Mouse (Mus musculus) neural tube, embryonic 14.5 days (tissue): Measurements from ENCODE around the gene Gm9. TPM values are rescaled to one million over a fixed set of nuclear protein-coding genes. Genes with fewer than 3 reads are reported as not detected.

Experiments
- ATAC-seq: fragments of 200-750 bp; cut with Nextera tagmentation; 2 replicates; pipeline ENCODE4 v1.8.0; 2017; ENCODE audit warnings: low read depth, mild to moderate bottlenecking, moderate TSS enrichment, moderate library complexity
- H3K27ac ChIP-seq: fragments of 300-500 bp; sonication (generic); 2 replicates; pipeline ENCODE4 v1.5.1; 2014; ENCODE audit warnings: low read depth, mild to moderate bottlenecking, control low read depth, low read length, moderate library complexity, mixed read lengths
- H3K27me3 ChIP-seq: fragments of 300-500 bp; sonication (generic); 2 replicates; pipeline ENCODE4 v1.6.1; 2014; ENCODE audit warnings: low read length; ENCODE audit not compliant: control insufficient read depth, insufficient read depth
- H3K36me3 ChIP-seq: fragments of 300-500 bp; sonication (generic); 2 replicates; pipeline ENCODE4 v1.6.1; 2014; ENCODE audit warnings: low read length, mixed read lengths; ENCODE audit not compliant: control insufficient read depth, insufficient read depth
- H3K4me1 ChIP-seq: fragments of 300-500 bp; sonication (generic); 2 replicates; pipeline ENCODE4 v1.6.1; 2014; ENCODE audit warnings: low read length; ENCODE audit not compliant: control insufficient read depth, insufficient read depth
- H3K4me2 ChIP-seq: fragments of 300-500 bp; sonication (generic); 2 replicates; pipeline ENCODE4 v1.6.1; 2014; ENCODE audit warnings: mild to moderate bottlenecking, low read depth, low read length, control low read depth
- H3K4me3 ChIP-seq: fragments of 300-500 bp; sonication (generic); 2 replicates; pipeline ENCODE4 v1.5.1; 2014; ENCODE audit warnings: low read depth, low read length, control low read depth, mixed read lengths
- H3K9ac ChIP-seq: fragments of 300-500 bp; sonication (generic); replicated peaks from 2 replicates; pipeline ENCODE4 v1.6.1; 2014; ENCODE audit warnings: low read depth, mild to moderate bottlenecking, control low read depth, low read length, mixed read lengths
- H3K9me3 ChIP-seq: fragments of 300-500 bp; sonication (generic); 2 replicates; pipeline ENCODE4 v1.6.1; 2016; ENCODE audit warnings: low read length; ENCODE audit not compliant: control insufficient read depth
- WGBS: fragments of 180-500 bp; shearing (Covaris S2); extraction: QIAGEN DNeasy Blood & Tissue Kit; methylation state at CpG from one replicate; pipeline ENCODE4 v1.1.7; 2014; 5-methylcytosine and 5-hydroxymethylcytosine counted together
- polyA plus RNA-seq: library from polyadenylated mRNA; unstranded; fragments of >200 nt; fragmentation: Nextera tagmentation; extraction: Ambion mirVana; gene quantifications from 2 replicates; pipeline ENCODE4 v1.2.1, GENCODE M21; 2014

The Gm9 gene
- polyA plus RNA-seq, 1 experiment from 2014 or later = not detected

DNA sequence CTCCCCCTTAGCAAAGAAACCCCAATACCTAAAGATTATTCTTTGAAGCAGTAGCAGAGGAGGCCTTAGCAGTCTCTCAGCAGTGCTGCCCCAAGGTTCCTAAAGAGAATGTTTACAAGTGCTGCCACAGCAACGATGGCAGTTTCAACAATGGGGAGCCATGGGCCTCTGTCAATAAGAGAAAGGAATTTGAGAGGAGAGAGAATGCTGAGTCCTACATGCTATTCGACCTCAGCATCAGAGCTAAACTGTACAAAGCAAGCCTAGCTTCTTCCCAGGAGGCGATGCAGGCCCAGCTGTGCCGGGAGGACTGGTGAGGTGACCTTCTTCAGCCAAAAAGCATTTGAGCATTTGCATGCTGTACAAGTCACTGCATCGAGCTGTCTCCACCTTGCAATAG lies 42.1 kb downstream of the Gm9 start, which contains the start of gene Akap14:
Gene Akap14 (minus strand): TSS at position 101 of the 400 bp plus-strand sequence.
- no peaks in the 10 kb centered on the region for H3K9me3 ChIP-seq
- no peak within 1 kb of the TSS for H3K9ac ChIP-seq
- no peaks in the 10 kb centered on the region for H3K36me3 ChIP-seq
- no peak within 1 kb of the TSS for H3K4me3 ChIP-seq
- no peak within 1 kb of the TSS for H3K4me2 ChIP-seq
- no peaks in the 10 kb centered on the region for H3K27me3 ChIP-seq
- ATAC-seq = no peak
- WGBS = 46% methylated on average over 5 of the region's 5 CpGs
- H3K4me1 ChIP-seq = no peaks in the 10 kb centered on the region
- H3K27ac ChIP-seq = no peak within 1 kb of the TSS

- WGBS = 40% methylated on average over 3 of the region's 3 CpGs
- no peak for ATAC-seq
- H3K4me2 ChIP-seq = no peak overlapping the region
- no peak overlapping the region for H3K27ac ChIP-seq
- H3K9me3 ChIP-seq = no peaks in the 10 kb centered on the region
- H3K36me3 ChIP-seq = no peaks in the 10 kb centered on the region
- no peaks in the 10 kb centered on the region for H3K4me1 ChIP-seq
- no peak overlapping the region for H3K9ac ChIP-seq
- H3K4me3 ChIP-seq = no peak overlapping the region
- H3K27me3 ChIP-seq = no peaks in the 10 kb centered on the region
These were observed 43.8 kb downstream of the Gm9 start for GRCm38 (mm10) chrX:37167085-37167484.

GRCm38 (mm10) chrX:37163115-37163514 lies 47.7 kb downstream of the Gm9 start:
- WGBS = 76% methylated on average over 17 of the region's 18 CpGs
- ATAC-seq = no peak
- Histone ChIP-seq H3K27me3 (no peaks in the 10 kb centered on the region), H3K4me2 (no peak overlapping the region), H3K9ac (no peak overlapping the region), H3K27ac (no peak overlapping the region), H3K4me1 (no peaks in the 10 kb centered on the region), H3K9me3 (no peaks in the 10 kb centered on the region), H3K4me3 (no peak overlapping the region), H3K36me3 (no peaks in the 10 kb centered on the region)

GRCm38 (mm10) chrX:37161169-37161568 lies 49.7 kb downstream of the Gm9 start:
- 79% methylated on average over 10 of the region's 10 CpGs for WGBS
- Histone ChIP-seq H3K27ac (no peak overlapping the region), H3K9ac (no peak overlapping the region), H3K4me2 (no peak overlapping the region), H3K4me3 (no peak overlapping the region), H3K27me3 (no peaks in the 10 kb centered on the region), H3K36me3 (no peaks in the 10 kb centered on the region), H3K4me1 (no peaks in the 10 kb centered on the region), H3K9me3 (no peaks in the 10 kb centered on the region)
- no peak for ATAC-seq

Other genes starting within 250 kb of the Gm9 start
- gene Sept6, start 219.2 kb downstream of the Gm9 start, polyA plus RNA-seq = 79.6 and 82.8 TPM in 2 replicates
- gene Sowahd, start 162.2 kb downstream of the Gm9 start, polyA plus RNA-seq = not detected in 2 replicates
- gene Rpl39, start 125.6 kb downstream of the Gm9 start, polyA plus RNA-seq = 292 and 307 TPM in 2 replicates
- gene Upf3b, start 100.7 kb downstream of the Gm9 start, polyA plus RNA-seq = 32.4 and 33.6 TPM in 2 replicates
- gene Nkap, start 84.2 kb downstream of the Gm9 start, polyA plus RNA-seq = 31.3 and 32.7 TPM in 2 replicates
- gene Akap14, start 42.2 kb downstream of the Gm9 start, polyA plus RNA-seq = 0.29 and 0.48 TPM in 2 replicates
- 681 and 844 TPM in 2 replicates for gene Ndufa1, start 19.9 kb downstream of the Gm9 start, polyA plus RNA-seq
- 21.8 and 27.1 TPM in 2 replicates for gene Rnf113a1, start 19.8 kb downstream of the Gm9 start, polyA plus RNA-seq
- not detected in 2 replicates for gene Rhox1, start 11.2 kb upstream of the Gm9 start, polyA plus RNA-seq
- gene Rhox2a, start 33.9 kb upstream of the Gm9 start, polyA plus RNA-seq = not detected in 2 replicates
- not detected in 2 replicates for gene Rhox3a, start 38.9 kb upstream of the Gm9 start, polyA plus RNA-seq
- not detected in 2 replicates for gene Rhox4a, start 54.3 kb upstream of the Gm9 start, polyA plus RNA-seq
- gene Rhox3a2, start 169.0 kb upstream of the Gm9 start, polyA plus RNA-seq = not detected in 2 replicates
- not detected in 2 replicates for gene Rhox4a2, start 179.8 kb upstream of the Gm9 start, polyA plus RNA-seq
- gene Rhox2b, start 201.0 kb upstream of the Gm9 start, polyA plus RNA-seq = 0.36 TPM in 1 of 2 replicates, not detected in the other
- not detected in 2 replicates for gene Rhox4b, start 221.5 kb upstream of the Gm9 start, polyA plus RNA-seq
- gene Rhox2c, start 242.6 kb upstream of the Gm9 start, polyA plus RNA-seq = not detected in 2 replicates
- gene Rhox3c, start 247.5 kb upstream of the Gm9 start, polyA plus RNA-seq = not detected in 2 replicates